Mouse (Mus musculus) heart, postnatal 0 days (tissue): ENCODE results near the gene H2-Q4.
"Not testable (repeated sequence)": the region's sequence is repeated elsewhere in the genome, so short reads cannot be mapped to it uniquely, and the experiment has no call there.

Source experiments
- CTCF ChIP-seq: IDR thresholded peaks from 2 replicates; pipeline ENCODE4 v1.5.1; 2016; ENCODE audit warnings: antibody characterized with exemption, control low read depth, low read depth
- EP300 ChIP-seq: IDR thresholded peaks from 2 replicates; pipeline ENCODE4 v1.6.1; 2016; ENCODE audit warnings: antibody characterized with exemption, low read depth

GRCm38 (mm10) chr17:35393864-35394800 is 14.7 kb downstream of the H2-Q4 start:
- not testable (repeated sequence) for TF ChIP-seq CTCF, EP300
